ENCODE assay signal across 8 mouse cellular contexts in genomic region chr6:30736864-30737547, GRCm38 (mm10). TPM values are rescaled to one million over a fixed set of nuclear protein-coding genes. Genes with fewer than 3 reads are reported as not detected.
DNase-seq lines count a peak whose midpoint lies in the region; ATAC-seq and TF ChIP-seq lines count a peak whose summit lies in the region.

No protein-coding gene starts in this region.

- no peak for TF ChIP-seq CTCF in E14TG2a.4 (conservative IDR thresholded peaks at IDR 0.05; ENCODE audit: low read length)
- peak; percentile 63 for TF ChIP-seq CTCF in liver, embryonic 14.5 days (IDR thresholded peaks at IDR 0.05; ENCODE audit: low read depth)

- no peaks in the 10 kb centered on the region for H3K4me1 ChIP-seq in E14TG2a.4 (replicated peaks; ENCODE audit: low read depth, low read length)
- H3K4me1 ChIP-seq in forebrain, embryonic 12.5 days = peaks cover 33% of the 10 kb centered on the region
- H3K4me1 ChIP-seq in heart, embryonic 15.5 days (replicated peaks) = peaks cover 6% of the 10 kb centered on the region; the same call in 1 of the 2 replicates
- H3K4me1 ChIP-seq in liver, embryonic 14.5 days (replicated peaks; ENCODE audit: control insufficient read depth in 2 of 2, insufficient read depth in 2 of 2, low read length in 1 of 2) = no peaks in the 10 kb centered on the region
- 0 out of 2 replicates have a peak, but pooled peaks cover 7% of the 10 kb centered on the region for H3K4me1 ChIP-seq in neural tube, embryonic 12.5 days

- 57% methylated on average over 29 of the region's 29 CpGs for WGBS in forebrain, embryonic 12.5 days
- 56% methylated on average over 29 of the region's 29 CpGs for WGBS in heart, embryonic 15.5 days
- WGBS in liver, embryonic 14.5 days (ENCODE audit: insufficient replicate concordance) = 44% methylated on average over 29 of the region's 29 CpGs
- 52% methylated on average over 29 of the region's 29 CpGs for WGBS in neural tube, embryonic 12.5 days

- H3K9me3 ChIP-seq in E14TG2a.4 (ENCODE audit: low read length) = peaks cover 92% of the 10 kb centered on the region
- peaks cover 47% of the 10 kb centered on the region for H3K9me3 ChIP-seq in forebrain, embryonic 12.5 days
- peaks cover 22% of the 10 kb centered on the region for H3K9me3 ChIP-seq in heart, embryonic 15.5 days (replicated peaks)
- peaks cover 14% of the 10 kb centered on the region for H3K9me3 ChIP-seq in liver, embryonic 14.5 days (ENCODE audit: control insufficient read depth, low read length)
- peaks cover 43% of the 10 kb centered on the region for H3K9me3 ChIP-seq in neural tube, embryonic 12.5 days

- peaks cover 2% of the 10 kb centered on the region; the same call in 1 of the 2 replicates for H3K36me3 ChIP-seq in E14TG2a.4 (ENCODE audit: insufficient read depth, low read length)
- H3K36me3 ChIP-seq in forebrain, embryonic 12.5 days (replicated peaks) = peaks cover 2% of the 10 kb centered on the region; the same call in 1 of the 2 replicates
- H3K36me3 ChIP-seq in heart, embryonic 15.5 days = peaks cover 6% of the 10 kb centered on the region
- H3K36me3 ChIP-seq in liver, embryonic 14.5 days (replicated peaks; ENCODE audit: control insufficient read depth, insufficient read depth, low read depth) = no peaks in the 10 kb centered on the region
- H3K36me3 ChIP-seq in neural tube, embryonic 12.5 days = peaks cover 8% of the 10 kb centered on the region

- H3K27me3 ChIP-seq in E14TG2a.4 (ENCODE audit: insufficient read depth, low read length) = no peaks in the 10 kb centered on the region
- no peaks in the 10 kb centered on the region; the same call in 1 of the 2 replicates for H3K27me3 ChIP-seq in forebrain, embryonic 12.5 days
- no peaks in the 10 kb centered on the region for H3K27me3 ChIP-seq in heart, embryonic 15.5 days
- peaks cover 49% of the 10 kb centered on the region for H3K27me3 ChIP-seq in liver, embryonic 14.5 days (ENCODE audit: control insufficient read depth, insufficient read depth, low read length)
- no peaks in the 10 kb centered on the region for H3K27me3 ChIP-seq in neural tube, embryonic 12.5 days (replicated peaks)

- peak overlapping the region; percentile 55 for H3K4me2 ChIP-seq in forebrain, embryonic 12.5 days
- peak overlapping the region; percentile 69 for H3K4me2 ChIP-seq in heart, embryonic 15.5 days
- H3K4me2 ChIP-seq in liver, embryonic 14.5 days (ENCODE audit: low read depth) = peak overlapping the region; percentile 43; the same call in 1 of the 2 replicates
- peak overlapping the region; percentile 61 for H3K4me2 ChIP-seq in neural tube, embryonic 12.5 days (replicated peaks)

- TF ChIP-seq EP300 in liver, embryonic 14.5 days (IDR thresholded peaks at IDR 0.05; ENCODE audit: low read depth) = no peak

- peak overlapping the region; percentile 94 for H3K27ac ChIP-seq in forebrain, embryonic 12.5 days
- H3K27ac ChIP-seq in heart, embryonic 15.5 days = peak overlapping the region; percentile 84
- H3K27ac ChIP-seq in liver, embryonic 14.5 days = no peak overlapping the region
- peak overlapping the region; percentile 42 for H3K27ac ChIP-seq in neural tube, embryonic 12.5 days

- H3K9ac ChIP-seq in forebrain, embryonic 12.5 days = peak overlapping the region; percentile 75
- H3K9ac ChIP-seq in heart, embryonic 15.5 days = peak overlapping the region; percentile 47; the same call in 1 of the 2 replicates
- H3K9ac ChIP-seq in liver, embryonic 14.5 days (replicated peaks) = no peak overlapping the region
- peak overlapping the region; percentile 78 for H3K9ac ChIP-seq in neural tube, embryonic 12.5 days

- 0 out of 2 replicates have a peak overlapping the region, but pooled peaks have one; percentile 17 for H3K4me3 ChIP-seq in E14TG2a.4 (replicated peaks; ENCODE audit: low read length)
- peak overlapping the region; percentile 64 for H3K4me3 ChIP-seq in forebrain, embryonic 12.5 days (replicated peaks)
- H3K4me3 ChIP-seq in heart, embryonic 15.5 days = peak overlapping the region; percentile 70
- no peak overlapping the region for H3K4me3 ChIP-seq in liver, embryonic 14.5 days (ENCODE audit: insufficient read depth in 1 of 2, low read depth in 2 of 2, low read length in 2 of 2)
- H3K4me3 ChIP-seq in neural tube, embryonic 12.5 days = peak overlapping the region; percentile 59

- DNase-seq in kidney, postnatal 25 days = peak; percentile 69 to 75
- DNase-seq in liver, embryonic 14.5 days (ENCODE audit: low read depth in 3 of 3, low spot score in 3 of 3) = no peak
- peak; percentile 46 for DNase-seq in urinary bladder, postnatal 25 days (ENCODE audit: low spot score)

- ATAC-seq in cerebellum, adult (ENCODE audit: insufficient number of reproducible peaks, low FRiP score, low TSS enrichment) = peak; percentile 64; the same call in 1 of the 2 replicates
- peak; percentile 74 for ATAC-seq in forebrain, embryonic 12.5 days (ENCODE audit: low FRiP score)
- peak; percentile 75 for ATAC-seq in heart, embryonic 15.5 days (replicated peaks; ENCODE audit: insufficient number of reproducible peaks, insufficient read depth, low FRiP score, low read depth)
- ATAC-seq in liver, embryonic 14.5 days (ENCODE audit: insufficient read depth) = peak; percentile 33; the same call in 1 of the 2 replicates
- peak; percentile 63 for ATAC-seq in neural tube, embryonic 12.5 days (ENCODE audit: low FRiP score, low read depth)

RNA-seq across cellular contexts. Expression of gene Mest, which starts 13.7 kb away (rescaled TPM):
- polyA plus RNA-seq in forebrain, embryonic 12.5 days (2016; fragmentation: Nextera tagmentation; extraction: Ambion mirVana) = 802 and 947 TPM in 2 replicates
- polyA plus RNA-seq in heart, embryonic 15.5 days (2015; fragmentation: Nextera tagmentation; extraction: Ambion mirVana) = 1,527 and 1,993 TPM in 2 replicates
- 116 and 117 TPM in 2 replicates for polyA plus RNA-seq in liver, embryonic 14.5 days (2012; rRNA removed)
- polyA plus RNA-seq in liver, embryonic 14.5 days (2014; fragmentation: Nextera tagmentation; extraction: Ambion mirVana) = 169 and 174 TPM in 2 replicates
- polyA plus RNA-seq in neural tube, embryonic 12.5 days (2016; fragmentation: Nextera tagmentation; extraction: Ambion mirVana) = 777 and 779 TPM in 2 replicates

RNA-seq across cellular contexts. Expression of gene Cep41, which starts 43.5 kb away (rescaled TPM):
- 23.3 and 25.1 TPM in 2 replicates for polyA plus RNA-seq in forebrain, embryonic 12.5 days (2016; fragmentation: Nextera tagmentation; extraction: Ambion mirVana)
- polyA plus RNA-seq in heart, embryonic 15.5 days (2015; fragmentation: Nextera tagmentation; extraction: Ambion mirVana) = 9.3 and 10.0 TPM in 2 replicates
- polyA plus RNA-seq in liver, embryonic 14.5 days (2012; rRNA removed) = 2.4 and 3.6 TPM in 2 replicates
- 4.0 and 4.7 TPM in 2 replicates for polyA plus RNA-seq in liver, embryonic 14.5 days (2014; fragmentation: Nextera tagmentation; extraction: Ambion mirVana)
- 17.9 and 21.6 TPM in 2 replicates for polyA plus RNA-seq in neural tube, embryonic 12.5 days (2016; fragmentation: Nextera tagmentation; extraction: Ambion mirVana)

Comparison
In these comparisons a context has a peak if more than half of its experiments do, and no peak if none do; other contexts are left out.
1. H3K4me3 ChIP-seq: peak in E14TG2a.4 (single experiment), forebrain, embryonic 12.5 days (single experiment), heart, embryonic 15.5 days (single experiment) and neural tube, embryonic 12.5 days (single experiment); none in liver, embryonic 14.5 days (0 of 2).
2. DNase-seq: peak in kidney, postnatal 25 days (2 of 2) and urinary bladder, postnatal 25 days (single experiment); none in liver, embryonic 14.5 days (0 of 3).
3. Peak in every context shown above with its lines, with median percentiles within 50 percentile points of each other: ATAC-seq and H3K4me2 ChIP-seq.